Mouse (Mus musculus): ENCODE measurements around the gene Macrod2. TPM values are rescaled to one million over a fixed set of nuclear protein-coding genes. Genes with fewer than 3 reads are reported as not detected.

The Macrod2 gene
- polyA plus RNA-seq, 1 experiment from 2014 or later = 40.0 TPM

GRCm38 (mm10) chr2:141673405-141673804 lies 1278.3 kb downstream of the Macrod2 start:
- Histone ChIP-seq H3K27me3 (replicated peaks) (no peaks in the 10 kb centered on the region), H3K9me3 (no peaks in the 10 kb centered on the region), H3K4me2 (replicated peaks) (no peak overlapping the region), H3K4me3 (replicated peaks) (no peak overlapping the region), H3K36me3 (no peaks in the 10 kb centered on the region), H3K9ac (no peak overlapping the region), H3K4me1 (replicated peaks) (no peaks in the 10 kb centered on the region), H3K27ac (no peak overlapping the region)
- 79% methylated on average over 8 of the region's 8 CpGs for WGBS
- ATAC-seq = no peak

DNA sequence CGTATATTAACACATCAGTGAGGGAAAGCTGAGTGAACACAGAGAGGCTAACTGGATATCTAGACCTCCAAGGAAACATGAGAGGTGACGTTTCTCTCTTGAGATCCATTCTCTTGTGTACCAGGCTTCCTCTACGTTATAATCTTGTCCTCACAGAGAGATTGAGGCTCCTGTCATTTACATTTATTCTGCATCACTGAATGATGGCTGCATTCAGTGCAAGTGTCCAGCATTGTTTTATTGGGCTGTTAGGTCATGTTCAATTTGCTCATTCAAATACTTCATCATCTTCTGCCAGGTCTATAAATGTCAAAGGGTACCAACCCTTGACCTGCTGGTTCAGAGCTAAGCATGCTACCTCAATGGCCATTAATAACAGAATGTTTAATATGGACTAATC lies 1302.4 kb downstream of the Macrod2 start:
- Histone ChIP-seq H3K4me3 (replicated peaks) (no peak overlapping the region), H3K27ac (no peak overlapping the region), H3K36me3 (no peaks in the 10 kb centered on the region), H3K9me3 (no peaks in the 10 kb centered on the region), H3K9ac (no peak overlapping the region), H3K4me1 (replicated peaks) (no peaks in the 10 kb centered on the region), H3K27me3 (replicated peaks) (no peaks in the 10 kb centered on the region), H3K4me2 (replicated peaks) (no peak overlapping the region)
- no peak for ATAC-seq
- 81% methylated on average over 3 of the region's 3 CpGs for WGBS

DNA sequence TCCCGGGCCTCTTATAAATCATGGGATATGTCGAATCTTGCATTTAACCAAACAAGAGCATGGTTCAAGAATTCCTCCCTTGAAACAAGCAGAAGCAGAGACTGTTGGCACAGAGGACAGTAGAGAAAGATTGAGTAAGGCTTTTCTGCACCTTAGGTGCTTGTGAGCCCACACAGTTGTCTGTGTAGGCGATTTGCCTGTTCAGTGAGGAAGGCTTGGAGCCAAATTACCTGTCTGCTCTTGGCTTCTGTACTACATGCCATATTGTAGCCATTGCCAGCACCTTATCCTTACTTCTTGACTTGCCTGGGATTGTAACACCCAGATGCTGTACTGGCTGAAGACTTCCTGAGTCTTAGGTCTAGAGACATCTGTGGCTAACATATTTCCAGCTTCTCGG lies 1303.2 kb downstream of the Macrod2 start:
- Histone ChIP-seq H3K36me3 (no peaks in the 10 kb centered on the region), H3K9me3 (no peaks in the 10 kb centered on the region), H3K9ac (no peak overlapping the region), H3K27ac (no peak overlapping the region), H3K4me2 (replicated peaks) (no peak overlapping the region), H3K4me1 (replicated peaks) (no peaks in the 10 kb centered on the region), H3K4me3 (replicated peaks) (no peak overlapping the region), H3K27me3 (replicated peaks) (no peaks in the 10 kb centered on the region)
- 79% methylated on average over 4 of the region's 4 CpGs for WGBS
- no peak for ATAC-seq

DNA sequence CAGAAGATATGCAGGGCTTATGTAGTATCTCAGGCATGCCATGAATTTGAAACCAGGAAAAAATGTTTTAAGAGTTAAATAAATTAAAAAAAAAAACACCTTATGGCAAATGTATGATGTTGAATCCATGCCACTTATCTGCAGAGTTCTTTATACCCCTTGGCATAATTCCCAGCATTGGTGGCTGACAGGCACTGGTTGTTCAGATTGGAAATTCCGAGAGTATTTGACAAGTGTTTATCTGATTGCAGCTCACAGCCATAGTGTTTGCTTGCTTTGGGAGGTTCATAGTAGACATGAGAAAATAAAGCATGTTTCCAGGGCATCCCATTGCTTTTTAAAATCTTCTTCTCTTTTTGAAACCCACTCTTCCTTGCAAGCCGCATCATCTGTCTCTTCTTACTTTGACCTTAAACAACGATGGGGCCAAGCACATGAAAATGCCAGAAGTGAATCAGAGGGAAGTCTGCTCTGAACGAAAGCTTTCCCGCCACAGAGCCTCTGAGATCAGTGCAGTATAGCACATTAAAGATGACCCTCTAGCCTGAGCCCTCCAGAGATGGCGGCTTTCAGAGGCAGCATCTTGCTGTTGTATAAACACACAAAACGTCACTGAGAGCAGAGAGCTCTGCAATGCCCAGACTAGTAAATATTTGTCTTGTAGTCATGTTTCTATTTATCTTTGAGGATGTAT lies 1305.8 kb downstream of the Macrod2 start:
- Histone ChIP-seq H3K9me3 (no peaks in the 10 kb centered on the region), H3K4me3 (replicated peaks) (no peak overlapping the region), H3K4me1 (replicated peaks) (no peaks in the 10 kb centered on the region), H3K27me3 (replicated peaks) (no peaks in the 10 kb centered on the region), H3K36me3 (no peaks in the 10 kb centered on the region), H3K4me2 (replicated peaks) (no peak overlapping the region), H3K9ac (no peak overlapping the region), H3K27ac (no peak overlapping the region)
- ATAC-seq = no peak
- 26% methylated on average over 7 of the region's 7 CpGs for WGBS

DNA sequence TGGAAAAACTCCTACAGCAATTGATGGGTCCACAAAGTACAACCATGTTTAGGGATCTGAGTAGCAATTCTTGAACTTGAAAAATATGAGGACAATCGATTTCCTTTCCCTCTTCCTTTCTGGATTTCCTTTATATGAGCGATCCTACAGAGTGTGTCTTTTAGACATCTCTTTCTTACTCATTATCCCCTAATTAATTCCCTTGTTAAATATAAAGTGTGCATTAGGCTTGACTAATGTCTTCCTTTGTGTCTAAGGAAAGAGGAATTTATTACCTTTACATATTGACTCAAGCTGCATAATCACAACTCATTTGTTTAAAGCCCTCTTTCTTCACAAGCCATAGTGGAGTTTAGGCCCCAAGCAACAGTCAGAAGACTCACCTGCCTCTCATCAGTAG lies 1316.7 kb downstream of the Macrod2 start:
- 78% methylated on average over 2 of the region's 2 CpGs for WGBS
- H3K4me1 ChIP-seq (replicated peaks) = no peaks in the 10 kb centered on the region
- no peak overlapping the region for H3K9ac ChIP-seq
- no peak overlapping the region for H3K27ac ChIP-seq
- no peak overlapping the region for H3K4me2 ChIP-seq (replicated peaks)
- H3K36me3 ChIP-seq = no peaks in the 10 kb centered on the region
- no peaks in the 10 kb centered on the region for H3K9me3 ChIP-seq
- no peak overlapping the region for H3K4me3 ChIP-seq (replicated peaks)
- no peak for ATAC-seq
- H3K27me3 ChIP-seq (replicated peaks) = no peaks in the 10 kb centered on the region

DNA sequence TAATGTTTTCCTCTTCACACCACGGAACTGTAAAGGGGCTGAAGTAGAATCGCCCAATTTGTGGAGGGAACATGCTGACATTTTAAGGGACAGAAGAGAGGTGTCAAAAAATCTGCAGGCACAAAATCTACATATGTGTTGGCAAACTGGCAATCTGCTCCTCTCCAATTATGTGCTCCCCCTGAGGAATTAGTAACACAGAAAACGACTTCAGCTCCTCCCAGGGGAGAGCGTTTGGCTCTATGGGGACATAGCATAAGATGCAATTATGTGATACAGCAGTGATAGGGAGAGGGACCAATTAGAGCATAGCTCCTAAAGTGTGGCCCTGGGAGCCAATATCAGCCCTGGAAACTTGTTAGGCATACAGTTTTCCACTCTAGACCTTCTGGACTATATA lies 1317.2 kb downstream of the Macrod2 start:
- Histone ChIP-seq H3K27ac (no peak overlapping the region), H3K9ac (no peak overlapping the region), H3K4me1 (replicated peaks) (no peaks in the 10 kb centered on the region), H3K4me2 (replicated peaks) (no peak overlapping the region), H3K27me3 (replicated peaks) (no peaks in the 10 kb centered on the region), H3K9me3 (no peaks in the 10 kb centered on the region), H3K4me3 (replicated peaks) (no peak overlapping the region), H3K36me3 (no peaks in the 10 kb centered on the region)
- WGBS = 82% methylated on average over 4 of the region's 4 CpGs
- no peak for ATAC-seq

GRCm38 (mm10) chr2:141715061-141715460 lies 1320.0 kb downstream of the Macrod2 start:
- no peak for ATAC-seq
- Histone ChIP-seq H3K4me2 (replicated peaks) (no peak overlapping the region), H3K9me3 (no peaks in the 10 kb centered on the region), H3K4me1 (replicated peaks) (no peaks in the 10 kb centered on the region), H3K9ac (no peak overlapping the region), H3K27me3 (replicated peaks) (no peaks in the 10 kb centered on the region), H3K36me3 (no peaks in the 10 kb centered on the region), H3K27ac (no peak overlapping the region), H3K4me3 (replicated peaks) (no peak overlapping the region)
- WGBS = 79% methylated on average over 3 of the region's 3 CpGs

DNA sequence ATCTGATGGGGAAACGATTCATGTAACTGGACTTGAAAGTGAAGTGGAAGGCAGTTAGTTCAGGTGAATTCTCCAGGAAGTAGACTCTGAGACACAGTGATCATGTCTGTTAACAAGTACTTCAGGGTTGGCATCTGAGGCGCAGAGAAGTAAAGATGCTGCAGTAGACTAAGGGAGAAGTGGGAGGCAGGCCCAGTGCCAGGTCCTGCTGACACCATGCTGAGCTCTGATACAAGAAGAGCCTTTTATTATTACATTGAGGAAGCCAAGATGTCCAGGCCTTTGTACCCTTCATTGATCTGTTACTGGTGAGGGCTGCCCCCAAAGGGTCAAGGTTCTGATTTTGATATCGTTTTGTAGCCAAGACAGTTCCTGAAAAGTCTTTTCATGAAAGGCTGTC lies 1327.4 kb downstream of the Macrod2 start:
- WGBS = 87% methylated on average over 3 of the region's 3 CpGs

GRCm38 (mm10) chr2:141728998-141729397 lies 1333.9 kb downstream of the Macrod2 start:
- WGBS = 58% methylated on average over 4 of the region's 4 CpGs
- Histone ChIP-seq H3K27ac (no peak overlapping the region), H3K4me1 (replicated peaks) (no peaks in the 10 kb centered on the region), H3K36me3 (no peaks in the 10 kb centered on the region), H3K9ac (no peak overlapping the region), H3K9me3 (no peaks in the 10 kb centered on the region), H3K27me3 (replicated peaks) (no peaks in the 10 kb centered on the region), H3K4me2 (replicated peaks) (no peak overlapping the region), H3K4me3 (replicated peaks) (no peak overlapping the region)
- no peak for ATAC-seq

More for the DNA sequence above, 1327.4 kb downstream of the Macrod2 start:
- H3K4me2 ChIP-seq (replicated peaks) = no peak overlapping the region
- H3K27ac ChIP-seq = no peak overlapping the region
- H3K4me3 ChIP-seq (replicated peaks) = no peak overlapping the region
- ATAC-seq = no peak
- no peaks in the 10 kb centered on the region for H3K36me3 ChIP-seq
- H3K4me1 ChIP-seq (replicated peaks) = no peaks in the 10 kb centered on the region
- no peaks in the 10 kb centered on the region for H3K9me3 ChIP-seq
- no peak overlapping the region for H3K9ac ChIP-seq
- no peaks in the 10 kb centered on the region for H3K27me3 ChIP-seq (replicated peaks)

- H3K36me3 ChIP-seq = no peaks in the 10 kb centered on the region
- WGBS = 90% methylated on average over 5 of the region's 5 CpGs
These were observed 1341.8 kb downstream of the Macrod2 start for GRCm38 (mm10) chr2:141736685-141737456.

DNA sequence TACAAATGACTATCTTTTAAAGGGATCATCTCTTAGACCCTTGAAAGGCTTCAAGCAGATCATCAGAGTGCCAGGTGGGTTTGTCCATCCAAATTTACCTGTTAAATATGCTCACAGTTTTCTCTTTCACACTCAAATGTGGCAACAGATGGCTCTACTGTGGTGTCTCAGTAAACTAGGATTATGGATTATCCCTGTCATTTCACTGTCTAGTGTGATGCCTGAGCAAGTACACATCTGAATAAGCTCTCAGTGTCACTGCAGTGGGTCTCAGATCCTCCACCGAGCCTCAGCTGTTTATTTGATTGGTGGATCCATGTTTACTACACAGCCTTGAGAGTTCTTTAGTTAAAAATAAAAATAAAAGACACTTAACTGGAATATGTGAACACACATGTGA lies 1343.6 kb downstream of the Macrod2 start:
- Histone ChIP-seq H3K27ac (no peak overlapping the region), H3K4me3 (replicated peaks) (no peak overlapping the region), H3K36me3 (no peaks in the 10 kb centered on the region), H3K27me3 (replicated peaks) (no peaks in the 10 kb centered on the region), H3K9me3 (no peaks in the 10 kb centered on the region), H3K9ac (no peak overlapping the region), H3K4me1 (replicated peaks) (no peaks in the 10 kb centered on the region), H3K4me2 (replicated peaks) (no peak overlapping the region)
- no peak for ATAC-seq
- WGBS = 65% methylated on average over 1 of the region's 1 CpGs

More at GRCm38 (mm10) chr2:141736685-141737456, 1341.8 kb downstream of the Macrod2 start:
- Histone ChIP-seq H3K9me3 (no peaks in the 10 kb centered on the region), H3K4me2 (replicated peaks) (no peak overlapping the region), H3K4me1 (replicated peaks) (no peaks in the 10 kb centered on the region), H3K4me3 (replicated peaks) (no peak overlapping the region), H3K27me3 (replicated peaks) (no peaks in the 10 kb centered on the region), H3K9ac (no peak overlapping the region), H3K27ac (no peak overlapping the region)
- ATAC-seq = no peak

GRCm38 (mm10) chr2:141740318-141740717 lies 1345.2 kb downstream of the Macrod2 start:
- Histone ChIP-seq H3K36me3 (no peaks in the 10 kb centered on the region), H3K27ac (no peak overlapping the region), H3K4me3 (replicated peaks) (no peak overlapping the region), H3K9ac (no peak overlapping the region), H3K4me1 (replicated peaks) (no peaks in the 10 kb centered on the region), H3K4me2 (replicated peaks) (no peak overlapping the region), H3K27me3 (replicated peaks) (no peaks in the 10 kb centered on the region), H3K9me3 (no peaks in the 10 kb centered on the region)
- 77% methylated on average over 5 of the region's 5 CpGs for WGBS
- no peak for ATAC-seq

GRCm38 (mm10) chr2:141800236-141800635 lies 1405.1 kb downstream of the Macrod2 start:
- Histone ChIP-seq H3K9me3 (no peaks in the 10 kb centered on the region), H3K4me3 (replicated peaks) (no peak overlapping the region), H3K9ac (no peak overlapping the region), H3K27ac (no peak overlapping the region), H3K27me3 (replicated peaks) (no peaks in the 10 kb centered on the region), H3K4me1 (replicated peaks) (no peaks in the 10 kb centered on the region), H3K4me2 (replicated peaks) (no peak overlapping the region), H3K36me3 (no peaks in the 10 kb centered on the region)
- WGBS = 63% methylated on average over 4 of the region's 4 CpGs
- ATAC-seq = no peak

All from intestine, embryonic 15.5 days (tissue).